Mouse (Mus musculus): ENCODE results near the gene Svip. TPM values are rescaled to one million over a fixed set of nuclear protein-coding genes. Genes with fewer than 3 reads are reported as not detected.

Gene Svip
- total and polyA plus RNA-seq, 3 experiments = 2.9 to 5.6 TPM; not detected in 1

- Histone ChIP-seq H3K9me3 (replicated peaks; ENCODE audit: insufficient read depth, low read length) (no peaks in the 10 kb centered on the region), H3K27me3 (ENCODE audit: control insufficient read depth in 1 of 2, insufficient read depth in 2 of 2, low read length in 2 of 2) (no peaks in the 10 kb centered on the region), H3K4me3 (ENCODE audit: control insufficient read depth in 1 of 2, insufficient read depth in 1 of 2, low read depth in 2 of 2, low read length in 2 of 2) (no peak overlapping the region), H3K4me1 (ENCODE audit: control insufficient read depth in 1 of 2, insufficient read depth in 2 of 2, low read length in 2 of 2) (peaks cover 22 to 34% of the 10 kb centered on the region in 2 experiments), H3K27ac (ENCODE audit: control insufficient read depth, low read depth, low read length) (no peak overlapping the region), H3K9ac (ENCODE audit: control insufficient read depth, low read depth, low read length, poor library complexity, severe bottlenecking) (no peak overlapping the region), H3K36me3 (ENCODE audit: control insufficient read depth in 1 of 2, insufficient read depth in 2 of 2, low read length in 2 of 2) (peaks cover 0 to 34% of the 10 kb centered on the region in 2 experiments; a peak in 2 of 4 replicates), H3K79me2 (ENCODE audit: control insufficient read depth, insufficient read depth, low read length, poor library complexity) (no peaks in the 10 kb centered on the region)
- peak; percentile 15 for DNase-seq (ENCODE audit: low read depth, low spot score)
- TF ChIP-seq NRF1 (IDR thresholded peaks at IDR 0.05; ENCODE audit: insufficient read depth, low read depth, low read length, poor library complexity, severe bottlenecking) (peak; percentile 36; the same call in 1 of the 2 replicates), MAZ (IDR thresholded peaks at IDR 0.05; ENCODE audit: low read depth, low read length) (no peak), POLR2AphosphoS2 (IDR thresholded peaks at IDR 0.05; ENCODE audit: low read length) (no peak), ETS1 (IDR thresholded peaks at IDR 0.05; ENCODE audit: low read depth, low read length) (no peak), GATA1 (IDR thresholded peaks at IDR 0.05; ENCODE audit: low read depth, low read length) (0 out of 2 replicates have a peak, but pooled peaks have one; percentile 29), USF1 (IDR thresholded peaks at IDR 0.05; ENCODE audit: low read depth, low read length) (no peak), MEF2A (IDR thresholded peaks at IDR 0.05; ENCODE audit: extremely low read depth, insufficient replicate concordance, low read depth, low read length, poor library complexity, severe bottlenecking) (no peak), ZKSCAN1 (IDR thresholded peaks at IDR 0.05; ENCODE audit: low read depth, low read length) (no peak), POLR2A (IDR thresholded peaks at IDR 0.05; ENCODE audit: control insufficient read depth in 1 of 2, insufficient read depth in 1 of 2, low read depth in 1 of 2, low read length in 2 of 2, poor library complexity in 1 of 2) (no peak)
Measured at GRCm38 (mm10) chr7:51985763-51986162, 20.1 kb downstream of the Svip start.

- peaks cover 20 to 25% of the 10 kb centered on the region in 2 experiments for H3K4me1 ChIP-seq (ENCODE audit: control insufficient read depth in 1 of 2, insufficient read depth in 2 of 2, low read length in 2 of 2)
- no peaks in the 10 kb centered on the region for H3K27me3 ChIP-seq (ENCODE audit: control insufficient read depth in 1 of 2, insufficient read depth in 2 of 2, low read length in 2 of 2)
- H3K4me3 ChIP-seq (ENCODE audit: control insufficient read depth in 1 of 2, insufficient read depth in 1 of 2, low read depth in 2 of 2, low read length in 2 of 2) = no peak overlapping the region
- no peak for TF ChIP-seq ZNF384 (IDR thresholded peaks at IDR 0.05; ENCODE audit: low read depth, low read length)
- peak; percentile 40; the same call in 1 of the 2 replicates for TF ChIP-seq GATA1 (IDR thresholded peaks at IDR 0.05; ENCODE audit: low read depth, low read length)
- no peak for TF ChIP-seq MYC (IDR thresholded peaks at IDR 0.05; ENCODE audit: low read depth, low read length)
- peak in 1 of 2 experiments; percentile 45; a peak in 1 of 4 replicates for TF ChIP-seq EP300 (IDR thresholded peaks at IDR 0.05; ENCODE audit: low read depth in 1 of 2, low read length in 2 of 2)
- TF ChIP-seq MAZ (IDR thresholded peaks at IDR 0.05; ENCODE audit: low read depth, low read length) = no peak
- peak; percentile 13; the same call in 1 of the 2 replicates for TF ChIP-seq MXI1 (IDR thresholded peaks at IDR 0.05; ENCODE audit: low read depth, low read length)
- TF ChIP-seq CTCF (IDR thresholded peaks at IDR 0.05 in 2 of 3, conservative IDR thresholded peaks at IDR 0.05 in 1 of 3; ENCODE audit: control insufficient read depth in 1 of 3, insufficient read depth in 1 of 3, low read depth in 2 of 3, low read length in 3 of 3, poor library complexity in 1 of 3, severe bottlenecking in 1 of 3) = no peak
- H3K36me3 ChIP-seq (ENCODE audit: control insufficient read depth in 1 of 2, insufficient read depth in 2 of 2, low read length in 2 of 2) = peaks cover 0 to 29% of the 10 kb centered on the region in 2 experiments; a peak in 2 of 4 replicates
- H3K9ac ChIP-seq (ENCODE audit: control insufficient read depth, low read depth, low read length, poor library complexity, severe bottlenecking) = no peak overlapping the region
- H3K27ac ChIP-seq (ENCODE audit: control insufficient read depth, low read depth, low read length) = no peak overlapping the region
- DNase-seq (ENCODE audit: low read depth, low spot score) = peak; percentile 46
- no peaks in the 10 kb centered on the region for H3K9me3 ChIP-seq (replicated peaks; ENCODE audit: insufficient read depth, low read length)
- no peaks in the 10 kb centered on the region for H3K79me2 ChIP-seq (ENCODE audit: control insufficient read depth, insufficient read depth, low read length, poor library complexity)
Measured at GRCm38 (mm10) chr7:51982303-51982702, 23.5 kb downstream of the Svip start.

All from MEL (cell line).